Mouse (Mus musculus): ENCODE measurements around the gene Fut9. TPM values are rescaled to one million over a fixed set of nuclear protein-coding genes. Genes with fewer than 3 reads are reported as not detected.

Fut9 gene
- polyA plus RNA-seq, 1 experiment from 2014 or later = 1.9 TPM

- Histone ChIP-seq H3K27ac (ENCODE audit: low read depth, low read length) (no peak overlapping the region), H3K4me2 (ENCODE audit: low read depth) (no peak overlapping the region), H3K36me3 (ENCODE audit: control insufficient read depth, insufficient read depth, low read length) (no peaks in the 10 kb centered on the region), H3K27me3 (ENCODE audit: control insufficient read depth, insufficient read depth, low read length) (no peaks in the 10 kb centered on the region), H3K4me1 (ENCODE audit: control insufficient read depth, insufficient read depth, low read length) (no peaks in the 10 kb centered on the region), H3K4me3 (ENCODE audit: low read depth, low read length) (no peak overlapping the region), H3K9ac (ENCODE audit: low read length) (no peak overlapping the region), H3K9me3 (ENCODE audit: control insufficient read depth, low read length) (no peaks in the 10 kb centered on the region)
- no peak for DNase-seq (ENCODE audit: low spot score)
- no peak for ATAC-seq (ENCODE audit: insufficient read depth, low FRiP score, low TSS enrichment)
- WGBS = 96% methylated on average over 4 of the region's 4 CpGs
Observed at GRCm38 (mm10) chr4:25785276-25785675, 14.8 kb downstream of the Fut9 start.

GRCm38 (mm10) chr4:25768657-25769056 lies 31.4 kb downstream of the Fut9 start:
- Histone ChIP-seq H3K4me2 (ENCODE audit: low read depth) (no peak overlapping the region), H3K4me1 (ENCODE audit: control insufficient read depth, insufficient read depth, low read length) (no peaks in the 10 kb centered on the region), H3K9ac (ENCODE audit: low read length) (no peak overlapping the region), H3K36me3 (ENCODE audit: control insufficient read depth, insufficient read depth, low read length) (no peaks in the 10 kb centered on the region), H3K27me3 (ENCODE audit: control insufficient read depth, insufficient read depth, low read length) (no peaks in the 10 kb centered on the region), H3K27ac (ENCODE audit: low read depth, low read length) (no peak overlapping the region), H3K4me3 (ENCODE audit: low read depth, low read length) (no peak overlapping the region), H3K9me3 (ENCODE audit: control insufficient read depth, low read length) (no peaks in the 10 kb centered on the region)
- DNase-seq (ENCODE audit: low spot score) = no peak
- ATAC-seq (ENCODE audit: insufficient read depth, low FRiP score, low TSS enrichment) = peak; percentile 53; the same call in 1 of the 2 replicates
- 29% methylated on average over 3 of the region's 3 CpGs for WGBS

- Histone ChIP-seq H3K27ac (ENCODE audit: low read depth, low read length) (no peak overlapping the region), H3K36me3 (ENCODE audit: control insufficient read depth, insufficient read depth, low read length) (no peaks in the 10 kb centered on the region), H3K27me3 (ENCODE audit: control insufficient read depth, insufficient read depth, low read length) (no peaks in the 10 kb centered on the region), H3K9ac (ENCODE audit: low read length) (no peak overlapping the region), H3K9me3 (ENCODE audit: control insufficient read depth, low read length) (no peaks in the 10 kb centered on the region), H3K4me2 (ENCODE audit: low read depth) (no peak overlapping the region), H3K4me1 (ENCODE audit: control insufficient read depth, insufficient read depth, low read length) (no peaks in the 10 kb centered on the region), H3K4me3 (ENCODE audit: low read depth, low read length) (no peak overlapping the region)
- DNase-seq (ENCODE audit: low spot score) (no peak), ATAC-seq (ENCODE audit: insufficient read depth, low FRiP score, low TSS enrichment) (no peak)
Observed at GRCm38 (mm10) chr4:25763091-25763490, 37.0 kb downstream of the Fut9 start.

GRCm38 (mm10) chr4:25757909-25758548 lies 42.0 kb downstream of the Fut9 start:
- no peak overlapping the region for H3K27ac ChIP-seq (ENCODE audit: low read depth, low read length)
- no peaks in the 10 kb centered on the region for H3K27me3 ChIP-seq (ENCODE audit: control insufficient read depth, insufficient read depth, low read length)
- 69% methylated on average over 4 of the region's 5 CpGs for WGBS
- no peak overlapping the region for H3K9ac ChIP-seq (ENCODE audit: low read length)
- no peaks in the 10 kb centered on the region for H3K36me3 ChIP-seq (ENCODE audit: control insufficient read depth, insufficient read depth, low read length)
- H3K9me3 ChIP-seq (ENCODE audit: control insufficient read depth, low read length) = no peaks in the 10 kb centered on the region
- no peak overlapping the region for H3K4me2 ChIP-seq (ENCODE audit: low read depth)
- H3K4me3 ChIP-seq (ENCODE audit: low read depth, low read length) = no peak overlapping the region
- DNase-seq (ENCODE audit: low spot score) (no peak), ATAC-seq (ENCODE audit: insufficient read depth, low FRiP score, low TSS enrichment) (no peak)
- H3K4me1 ChIP-seq (ENCODE audit: control insufficient read depth, insufficient read depth, low read length) = no peaks in the 10 kb centered on the region

GRCm38 (mm10) chr4:25741553-25741952 lies 58.5 kb downstream of the Fut9 start:
- DNase-seq (ENCODE audit: low spot score) (no peak), ATAC-seq (ENCODE audit: insufficient read depth, low FRiP score, low TSS enrichment) (no peak)
- H3K9ac ChIP-seq (ENCODE audit: low read length) = no peak overlapping the region
- no peaks in the 10 kb centered on the region for H3K36me3 ChIP-seq (ENCODE audit: control insufficient read depth, insufficient read depth, low read length)
- H3K4me2 ChIP-seq (ENCODE audit: low read depth) = no peak overlapping the region
- H3K9me3 ChIP-seq (ENCODE audit: control insufficient read depth, low read length) = no peaks in the 10 kb centered on the region
- H3K4me1 ChIP-seq (ENCODE audit: control insufficient read depth, insufficient read depth, low read length) = no peaks in the 10 kb centered on the region
- WGBS = 70% methylated on average over 5 of the region's 5 CpGs
- H3K27ac ChIP-seq (ENCODE audit: low read depth, low read length) = no peak overlapping the region
- H3K4me3 ChIP-seq (ENCODE audit: low read depth, low read length) = no peak overlapping the region
- H3K27me3 ChIP-seq (ENCODE audit: control insufficient read depth, insufficient read depth, low read length) = no peaks in the 10 kb centered on the region

- no peaks in the 10 kb centered on the region for H3K4me1 ChIP-seq (ENCODE audit: control insufficient read depth, insufficient read depth, low read length)
- H3K4me3 ChIP-seq (ENCODE audit: low read depth, low read length) = no peak overlapping the region
- no peak for DNase-seq (ENCODE audit: low spot score)
- no peak overlapping the region for H3K27ac ChIP-seq (ENCODE audit: low read depth, low read length)
- no peak for ATAC-seq (ENCODE audit: insufficient read depth, low FRiP score, low TSS enrichment)
- no peaks in the 10 kb centered on the region for H3K9me3 ChIP-seq (ENCODE audit: control insufficient read depth, low read length)
- no peak overlapping the region for H3K9ac ChIP-seq (ENCODE audit: low read length)
- no peak overlapping the region for H3K4me2 ChIP-seq (ENCODE audit: low read depth)
- no peaks in the 10 kb centered on the region for H3K27me3 ChIP-seq (ENCODE audit: control insufficient read depth, insufficient read depth, low read length)
- 90% methylated on average over 4 of the region's 4 CpGs for WGBS
- H3K36me3 ChIP-seq (ENCODE audit: control insufficient read depth, insufficient read depth, low read length) = no peaks in the 10 kb centered on the region
Observed at GRCm38 (mm10) chr4:25738782-25739181, 61.3 kb downstream of the Fut9 start.

GRCm38 (mm10) chr4:25721576-25721975 lies 78.5 kb downstream of the Fut9 start:
- no peaks in the 10 kb centered on the region for H3K9me3 ChIP-seq (ENCODE audit: control insufficient read depth, low read length)
- DNase-seq (ENCODE audit: low spot score) = no peak
- H3K4me2 ChIP-seq (ENCODE audit: low read depth) = no peak overlapping the region
- no peak overlapping the region for H3K4me3 ChIP-seq (ENCODE audit: low read depth, low read length)
- no peak for ATAC-seq (ENCODE audit: insufficient read depth, low FRiP score, low TSS enrichment)
- H3K27ac ChIP-seq (ENCODE audit: low read depth, low read length) = no peak overlapping the region
- no peaks in the 10 kb centered on the region for H3K27me3 ChIP-seq (ENCODE audit: control insufficient read depth, insufficient read depth, low read length)
- H3K36me3 ChIP-seq (ENCODE audit: control insufficient read depth, insufficient read depth, low read length) = no peaks in the 10 kb centered on the region
- 94% methylated on average over 5 of the region's 5 CpGs for WGBS
- no peaks in the 10 kb centered on the region for H3K4me1 ChIP-seq (ENCODE audit: control insufficient read depth, insufficient read depth, low read length)
- no peak overlapping the region for H3K9ac ChIP-seq (ENCODE audit: low read length)

GRCm38 (mm10) chr4:25713907-25714306 lies 86.1 kb downstream of the Fut9 start:
- Histone ChIP-seq H3K9ac (ENCODE audit: low read length) (no peak overlapping the region), H3K9me3 (ENCODE audit: control insufficient read depth, low read length) (no peaks in the 10 kb centered on the region), H3K27me3 (ENCODE audit: control insufficient read depth, insufficient read depth, low read length) (no peaks in the 10 kb centered on the region), H3K4me1 (ENCODE audit: control insufficient read depth, insufficient read depth, low read length) (no peaks in the 10 kb centered on the region), H3K4me3 (ENCODE audit: low read depth, low read length) (no peak overlapping the region), H3K4me2 (ENCODE audit: low read depth) (no peak overlapping the region), H3K36me3 (ENCODE audit: control insufficient read depth, insufficient read depth, low read length) (no peaks in the 10 kb centered on the region), H3K27ac (ENCODE audit: low read depth, low read length) (no peak overlapping the region)
- WGBS = 72% methylated on average over 2 of the region's 2 CpGs
- no peak for DNase-seq (ENCODE audit: low spot score)
- ATAC-seq (ENCODE audit: insufficient read depth, low FRiP score, low TSS enrichment) = no peak

GRCm38 (mm10) chr4:25684976-25685375 lies 115.1 kb downstream of the Fut9 start:
- DNase-seq (ENCODE audit: low spot score) = peak; percentile 18
- 94% methylated on average over 3 of the region's 3 CpGs for WGBS

More at GRCm38 (mm10) chr4:25684976-25685375, 115.1 kb downstream of the Fut9 start:
- no peak overlapping the region for H3K4me2 ChIP-seq (ENCODE audit: low read depth)
- no peak for ATAC-seq (ENCODE audit: insufficient read depth, low FRiP score, low TSS enrichment)
- H3K4me3 ChIP-seq (ENCODE audit: low read depth, low read length) = no peak overlapping the region
- no peaks in the 10 kb centered on the region for H3K36me3 ChIP-seq (ENCODE audit: control insufficient read depth, insufficient read depth, low read length)
- H3K9ac ChIP-seq (ENCODE audit: low read length) = no peak overlapping the region
- H3K27me3 ChIP-seq (ENCODE audit: control insufficient read depth, insufficient read depth, low read length) = no peaks in the 10 kb centered on the region
- no peak overlapping the region for H3K27ac ChIP-seq (ENCODE audit: low read depth, low read length)
- no peaks in the 10 kb centered on the region for H3K9me3 ChIP-seq (ENCODE audit: control insufficient read depth, low read length)
- H3K4me1 ChIP-seq (ENCODE audit: control insufficient read depth, insufficient read depth, low read length) = no peaks in the 10 kb centered on the region

Data from neural tube, embryonic 11.5 days (tissue).